Mouse (Mus musculus) lung, embryonic 16.5 days (tissue): Measurements from ENCODE around the gene Tgfbr2. TPM values are rescaled to one million over a fixed set of nuclear protein-coding genes. Genes with fewer than 3 reads are reported as not detected.

Source experiments
- ATAC-seq: fragments of 200-750 bp; cut with Nextera tagmentation; 2 replicates; pipeline ENCODE4 v1.8.0; 2017; ENCODE audit warnings: low read depth, mild to moderate bottlenecking, moderate library complexity
- H3K27ac ChIP-seq: fragments of 300-500 bp; sonication (generic); 2 replicates; pipeline ENCODE4 v1.5.1; 2014; ENCODE audit warnings: mild to moderate bottlenecking, control low read depth, low read length
- H3K27me3 ChIP-seq: fragments of 300-500 bp; sonication (generic); 2 replicates; pipeline ENCODE4 v1.6.1; 2014; ENCODE audit warnings: low read depth, low read length, mixed read lengths; ENCODE audit not compliant: control insufficient read depth, insufficient read depth
- H3K36me3 ChIP-seq: fragments of 300-500 bp; sonication (generic); 2 replicates; pipeline ENCODE4 v1.6.1; 2014; ENCODE audit warnings: low read length; ENCODE audit not compliant: control insufficient read depth, insufficient read depth
- H3K4me1 ChIP-seq: fragments of 300-500 bp; sonication (generic); replicated peaks from 2 replicates; pipeline ENCODE4 v1.6.1; 2014; ENCODE audit warnings: low read length, mixed read lengths; ENCODE audit not compliant: control insufficient read depth, insufficient read depth
- H3K4me2 ChIP-seq: fragments of 300-500 bp; sonication (generic); 2 replicates; pipeline ENCODE4 v1.6.1; 2014; ENCODE audit warnings: low read depth, low read length, control low read depth
- H3K4me3 ChIP-seq: fragments of 300-500 bp; sonication (generic); 2 replicates; pipeline ENCODE4 v1.5.1; 2014; ENCODE audit warnings: mild to moderate bottlenecking, low read length, control low read depth
- H3K9ac ChIP-seq: fragments of 300-500 bp; sonication (generic); 2 replicates; pipeline ENCODE4 v1.6.1; 2014; ENCODE audit warnings: low read length, control low read depth
- H3K9me3 ChIP-seq: fragments of 300-500 bp; sonication (generic); 2 replicates; pipeline ENCODE4 v1.6.1; 2016; ENCODE audit warnings: low read length; ENCODE audit not compliant: control insufficient read depth
- WGBS: fragments of 180-500 bp; shearing (Covaris S2); extraction: QIAGEN DNeasy Blood & Tissue Kit; methylation state at CpG from one replicate; pipeline ENCODE4 v1.1.7; 2014; 5-methylcytosine and 5-hydroxymethylcytosine counted together
- polyA plus RNA-seq: library from polyadenylated mRNA; unstranded; fragments of >200 nt; fragmentation: Nextera tagmentation; extraction: Ambion mirVana; gene quantifications from 2 replicates; pipeline ENCODE4 v1.2.1, GENCODE M21; 2015

Gene Tgfbr2
- polyA plus RNA-seq, 1 experiment from 2014 or later: 58.0 TPM

DNA sequence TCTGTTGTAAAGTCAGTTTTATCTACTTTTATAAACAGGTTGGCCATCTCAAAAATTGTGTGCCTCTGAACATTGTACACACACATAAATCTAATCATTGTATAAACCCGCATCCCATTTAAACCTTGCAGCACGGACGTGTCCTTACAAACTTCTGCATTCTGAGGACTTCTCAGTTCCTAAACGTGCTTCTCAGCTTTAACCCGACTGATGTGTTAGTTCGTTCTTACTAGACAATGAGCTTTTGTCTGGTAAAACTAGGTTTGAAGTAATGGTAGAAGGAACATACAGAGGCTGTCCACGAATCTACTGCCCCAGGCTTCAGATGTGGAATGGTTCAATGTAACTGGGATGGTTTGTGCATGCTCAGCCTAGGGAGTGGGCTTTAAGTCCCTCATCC lies 41.9 kb upstream of the Tgfbr2 start:
- Histone ChIP-seq H3K27me3 (no peaks in the 10 kb centered on the region), H3K9me3 (no peaks in the 10 kb centered on the region), H3K27ac (no peak overlapping the region), H3K4me3 (no peak overlapping the region), H3K9ac (no peak overlapping the region), H3K36me3 (no peaks in the 10 kb centered on the region), H3K4me1 (peaks cover 45% of the 10 kb centered on the region), H3K4me2 (no peak overlapping the region)
- WGBS: 80% methylated on average over 7 of the region's 7 CpGs
- no peak for ATAC-seq

DNA sequence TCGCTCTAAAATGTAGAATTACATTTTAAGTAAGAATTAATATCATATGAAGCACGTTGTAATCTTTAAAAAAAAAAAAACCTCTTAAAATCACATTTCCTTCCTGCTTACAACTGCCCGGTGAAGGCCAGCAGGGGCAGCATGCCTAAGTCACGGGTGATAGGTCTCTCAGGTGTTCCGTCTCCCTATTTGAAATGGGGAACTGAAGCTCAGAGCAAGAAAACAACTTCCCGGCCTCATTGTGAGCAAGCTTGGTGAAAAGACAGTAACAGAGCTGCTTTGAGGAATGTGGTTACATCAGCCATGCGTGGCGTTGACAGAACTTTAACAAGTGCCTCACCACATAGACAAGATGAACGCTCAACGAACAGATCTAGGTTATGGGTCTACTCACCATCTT lies 41.5 kb upstream of the Tgfbr2 start:
- H3K9ac ChIP-seq: no peak overlapping the region
- H3K4me2 ChIP-seq: no peak overlapping the region
- no peak for ATAC-seq
- 77% methylated on average over 10 of the region's 10 CpGs for WGBS
- no peak overlapping the region for H3K4me3 ChIP-seq
- no peaks in the 10 kb centered on the region for H3K27me3 ChIP-seq
- no peaks in the 10 kb centered on the region for H3K9me3 ChIP-seq
- peaks cover 42% of the 10 kb centered on the region for H3K4me1 ChIP-seq
- H3K36me3 ChIP-seq: no peaks in the 10 kb centered on the region
- no peak overlapping the region for H3K27ac ChIP-seq

DNA sequence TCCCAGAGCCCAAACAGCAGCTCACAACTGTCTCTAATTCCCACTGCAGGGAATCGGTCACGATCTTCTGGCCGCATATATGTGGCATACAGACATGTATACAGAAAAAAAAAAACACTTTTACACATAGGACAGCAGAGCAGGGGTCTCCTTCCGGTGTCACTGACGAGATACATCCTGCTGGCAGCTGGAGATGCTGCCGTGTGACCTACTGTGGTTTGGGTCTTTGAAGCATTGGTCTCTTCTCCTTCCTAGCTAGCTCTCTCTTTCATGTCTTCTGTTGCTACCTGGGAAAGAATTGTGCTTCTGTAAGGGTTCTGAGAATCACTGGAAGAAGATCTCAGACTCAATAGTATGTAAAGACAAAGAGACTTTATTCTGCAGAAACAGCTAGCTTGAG lies 39.1 kb upstream of the Tgfbr2 start:
- Histone ChIP-seq H3K27me3 (no peaks in the 10 kb centered on the region), H3K9me3 (no peaks in the 10 kb centered on the region), H3K4me3 (no peak overlapping the region), H3K9ac (no peak overlapping the region; the same call in 1 of the 2 replicates), H3K36me3 (no peaks in the 10 kb centered on the region), H3K4me2 (no peak overlapping the region), H3K27ac (peak overlapping the region; percentile 75), H3K4me1 (peaks cover 40% of the 10 kb centered on the region)
- ATAC-seq: no peak
- WGBS: 49% methylated on average over 6 of the region's 6 CpGs

DNA sequence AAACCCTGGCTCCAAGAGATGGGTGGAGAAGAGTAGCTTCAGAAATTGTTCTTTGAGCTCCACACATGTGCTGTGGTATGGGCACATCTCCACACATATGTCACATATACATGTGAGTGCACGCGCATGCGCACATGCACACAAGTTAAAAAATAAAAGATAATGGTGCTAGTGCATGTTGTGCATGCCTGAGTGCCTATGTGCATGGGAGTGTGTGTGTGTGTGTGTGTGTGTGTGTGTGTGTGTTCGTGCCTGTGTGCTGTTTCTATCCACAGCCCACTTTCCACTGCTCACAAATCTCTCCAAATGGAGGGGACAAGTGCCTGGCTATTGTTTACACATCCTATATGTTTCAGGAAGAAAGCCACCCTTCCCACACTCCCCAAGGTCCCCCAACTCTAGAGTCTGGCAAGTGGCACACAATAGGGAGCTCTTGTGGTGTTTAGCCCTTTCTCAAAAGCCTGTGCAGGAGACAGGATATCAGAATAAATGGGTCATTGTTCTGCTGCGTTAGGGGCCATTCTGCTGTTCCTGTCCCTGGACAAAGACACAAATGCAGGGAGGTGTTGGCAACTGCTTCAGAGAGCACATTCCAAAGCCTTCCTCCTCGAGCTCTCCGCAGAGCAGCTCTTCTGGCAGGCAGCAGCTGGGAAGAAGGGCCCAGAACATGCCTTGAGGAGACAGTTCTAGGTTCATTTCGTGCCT lies 37.9 kb upstream of the Tgfbr2 start:
- Histone ChIP-seq H3K36me3 (no peaks in the 10 kb centered on the region), H3K4me1 (peaks cover 27% of the 10 kb centered on the region), H3K9me3 (no peaks in the 10 kb centered on the region), H3K4me2 (no peak overlapping the region), H3K4me3 (no peak overlapping the region), H3K27me3 (no peaks in the 10 kb centered on the region), H3K9ac (no peak overlapping the region), H3K27ac (peak overlapping the region; percentile 75)
- 42% methylated on average over 8 of the region's 8 CpGs for WGBS
- ATAC-seq: peak; percentile 88

DNA sequence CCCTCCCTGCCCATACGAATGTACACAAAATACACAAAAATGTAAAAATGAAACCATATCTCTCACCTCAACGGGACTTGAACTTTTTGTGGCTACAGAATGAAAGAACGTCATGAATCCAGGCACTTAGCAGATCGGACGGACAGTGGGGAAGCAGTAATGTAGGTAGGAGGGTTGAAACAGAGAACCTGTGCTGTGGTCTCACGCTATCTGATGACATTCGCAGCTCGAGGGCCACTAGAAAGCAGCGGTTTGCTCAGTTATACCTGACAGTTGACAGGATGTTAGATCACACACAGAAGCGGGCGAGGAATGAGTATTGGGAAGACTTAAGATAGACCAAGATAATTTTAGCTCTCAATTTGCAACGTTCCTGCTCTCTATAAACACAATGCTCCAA lies 36.9 kb upstream of the Tgfbr2 start:
- Histone ChIP-seq H3K4me1 (peaks cover 27% of the 10 kb centered on the region), H3K36me3 (no peaks in the 10 kb centered on the region), H3K9me3 (no peaks in the 10 kb centered on the region), H3K9ac (no peak overlapping the region), H3K27ac (peak overlapping the region; percentile 75; the same call in 1 of the 2 replicates), H3K4me2 (no peak overlapping the region), H3K4me3 (no peak overlapping the region), H3K27me3 (no peaks in the 10 kb centered on the region)
- no peak for ATAC-seq
- WGBS: 49% methylated on average over 12 of the region's 12 CpGs

DNA sequence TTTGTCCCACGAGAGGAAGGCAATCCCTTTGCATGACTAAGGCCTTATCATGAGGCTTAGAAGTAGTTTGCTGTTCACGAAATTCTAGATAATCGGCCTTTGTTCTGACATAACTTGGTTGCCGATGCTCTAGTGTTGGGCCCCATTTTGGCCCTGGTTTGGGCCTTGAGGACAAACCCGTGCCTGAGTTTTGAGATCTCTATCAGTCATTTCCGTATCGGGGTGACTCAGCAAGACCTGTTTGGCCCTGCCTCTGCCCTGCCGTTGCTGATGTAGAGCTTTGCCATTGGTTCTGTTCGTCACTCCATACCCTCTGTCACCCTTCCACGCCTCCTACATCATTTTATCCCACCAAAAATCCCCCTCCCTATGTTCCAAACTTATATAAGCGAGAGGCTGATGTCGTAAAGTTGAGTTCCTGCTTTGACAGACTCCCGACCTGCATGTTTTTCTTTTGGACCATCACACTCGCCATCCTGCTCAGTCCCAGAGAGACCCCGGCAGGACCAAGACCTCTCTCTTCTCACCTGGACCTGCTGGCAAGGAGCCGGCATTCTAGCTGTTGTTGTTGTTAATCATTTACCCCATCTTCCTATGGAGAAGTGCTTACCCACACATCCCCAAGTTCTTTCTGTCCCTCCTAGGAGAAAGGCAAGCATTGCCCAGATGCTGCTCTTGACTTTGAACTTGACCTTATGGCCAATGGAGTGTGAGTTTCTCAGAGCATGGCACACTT lies 33.2 kb upstream of the Tgfbr2 start:
- no peaks in the 10 kb centered on the region for H3K36me3 ChIP-seq
- 66% methylated on average over 16 of the region's 16 CpGs for WGBS
- ATAC-seq: no peak

DNA sequence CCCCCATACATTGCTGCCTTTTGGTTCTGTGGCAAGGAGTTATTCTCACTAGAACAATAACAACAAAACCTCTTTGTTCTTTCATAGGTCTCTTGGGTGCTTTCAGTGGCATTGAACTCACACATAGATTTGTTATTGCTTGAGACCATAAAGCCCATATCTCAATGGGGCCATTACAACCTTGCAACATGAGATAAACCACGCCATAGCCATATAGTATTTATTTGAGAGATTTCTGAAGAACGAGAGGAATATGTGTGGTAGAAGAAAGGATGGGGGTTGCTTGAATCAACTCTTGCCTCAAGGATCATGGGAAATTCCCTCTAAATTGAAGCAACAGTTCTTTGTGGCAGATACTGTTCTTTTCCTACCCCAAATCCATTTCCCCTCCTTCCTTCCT lies 31.7 kb upstream of the Tgfbr2 start:
- H3K4me3 ChIP-seq: no peak overlapping the region
- no peaks in the 10 kb centered on the region for H3K27me3 ChIP-seq
- ATAC-seq: no peak
- peaks cover 5% of the 10 kb centered on the region for H3K4me1 ChIP-seq
- WGBS: 69% methylated on average over 2 of the region's 2 CpGs
- no peak overlapping the region for H3K9ac ChIP-seq
- no peaks in the 10 kb centered on the region for H3K36me3 ChIP-seq
- no peak overlapping the region for H3K4me2 ChIP-seq
- no peaks in the 10 kb centered on the region for H3K9me3 ChIP-seq
- H3K27ac ChIP-seq: no peak overlapping the region

More for the DNA sequence above, 33.2 kb upstream of the Tgfbr2 start:
- H3K4me3 ChIP-seq: no peak overlapping the region
- H3K27ac ChIP-seq: no peak overlapping the region
- no peak overlapping the region for H3K4me2 ChIP-seq
- peaks cover 18% of the 10 kb centered on the region for H3K4me1 ChIP-seq
- no peak overlapping the region for H3K9ac ChIP-seq
- H3K27me3 ChIP-seq: no peaks in the 10 kb centered on the region
- no peaks in the 10 kb centered on the region for H3K9me3 ChIP-seq

DNA sequence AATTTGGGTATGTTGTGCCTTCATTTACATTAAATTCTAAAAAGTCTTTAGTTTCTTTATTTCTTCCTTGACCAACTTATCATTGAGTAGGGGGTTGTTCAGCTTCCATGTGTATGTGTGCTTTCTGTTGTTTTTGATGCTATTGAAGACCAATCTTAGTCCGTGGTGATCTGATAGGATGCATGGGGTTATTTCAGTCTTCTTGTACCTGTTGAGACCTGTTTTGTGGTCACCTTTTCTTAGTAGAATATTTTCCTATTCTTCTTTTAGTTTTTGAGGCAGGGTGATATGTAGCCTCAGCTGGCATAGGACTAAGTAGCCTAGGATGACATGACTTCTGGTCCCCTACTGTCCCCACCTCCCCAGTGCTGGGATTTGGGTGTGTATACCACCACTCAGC lies 28.5 kb upstream of the Tgfbr2 start:
- H3K4me2 ChIP-seq: no peak overlapping the region
- H3K4me1 ChIP-seq: peaks cover 13% of the 10 kb centered on the region
- no peaks in the 10 kb centered on the region for H3K36me3 ChIP-seq
- H3K27ac ChIP-seq: no peak overlapping the region
- no peak overlapping the region for H3K4me3 ChIP-seq
- 90% methylated on average over 1 of the region's 1 CpGs for WGBS
- no peak overlapping the region for H3K9ac ChIP-seq
- H3K27me3 ChIP-seq: no peaks in the 10 kb centered on the region
- H3K9me3 ChIP-seq: no peaks in the 10 kb centered on the region
- no peak for ATAC-seq

DNA sequence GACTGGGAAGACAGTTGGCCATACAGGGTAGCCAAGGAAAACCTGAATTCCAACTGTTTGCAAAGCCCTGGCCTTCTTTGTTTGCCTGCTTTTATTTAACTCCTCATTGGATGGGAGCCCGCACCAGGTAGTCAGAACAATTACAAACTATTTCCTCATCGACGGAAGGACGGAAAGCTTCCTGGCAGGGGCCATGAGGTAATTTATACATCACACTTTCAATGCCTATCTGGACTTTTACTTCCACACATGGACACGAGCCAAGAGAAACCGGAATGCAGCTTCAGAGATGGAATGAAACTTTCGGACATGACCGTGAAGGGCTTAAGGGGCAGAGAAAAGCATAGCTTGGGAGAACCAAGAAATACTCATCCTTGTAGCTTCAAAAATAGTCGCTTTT lies 24.0 kb upstream of the Tgfbr2 start:
- H3K27ac ChIP-seq: peak overlapping the region; percentile 51
- no peak overlapping the region for H3K4me3 ChIP-seq
- peak; percentile 56; the same call in 1 of the 2 replicates for ATAC-seq
- peaks cover 8% of the 10 kb centered on the region for H3K4me1 ChIP-seq
- H3K4me2 ChIP-seq: peak overlapping the region; percentile 27; the same call in 1 of the 2 replicates
- H3K36me3 ChIP-seq: no peaks in the 10 kb centered on the region
- H3K9me3 ChIP-seq: no peaks in the 10 kb centered on the region
- 0 out of 2 replicates have a peak overlapping the region, but pooled peaks have one; percentile 41 for H3K9ac ChIP-seq
- 14% methylated on average over 9 of the region's 9 CpGs for WGBS
- no peaks in the 10 kb centered on the region for H3K27me3 ChIP-seq
